Mouse (Mus musculus) MEL (cell line): ENCODE measurements around the gene Olfr267.

Experiments
- CTCF ChIP-seq, 3 experiments: IDR thresholded peaks in 2 of 3; conservative IDR thresholded peaks in 1 of 3; 2 replicates each; pipeline ENCODE4 v1.5.1; 2011 to 2012; ENCODE audit warnings: low read length in 3 of 3, low read depth in 2 of 3, mild to moderate bottlenecking in 2 of 3, improper control_type of control experiment in 1 of 3, inconsistent platforms in 1 of 3, mixed read lengths in 1 of 3, moderate library complexity in 1 of 3; ENCODE audit not compliant: control insufficient read depth in 1 of 3, insufficient read depth in 1 of 3, poor library complexity in 1 of 3, severe bottlenecking in 1 of 3
- EP300 ChIP-seq, 2 experiments: IDR thresholded peaks; 2 replicates each; pipeline ENCODE4 v1.6.1; 2011; ENCODE audit warnings: improper control_type of control experiment in 2 of 2, low read length in 2 of 2, low read depth in 1 of 2, mild to moderate bottlenecking in 1 of 2
- GATA1 ChIP-seq: IDR thresholded peaks from 2 replicates; pipeline ENCODE4 v1.6.1; 2011; ENCODE audit warnings: low read depth, low read length, improper control_type of control experiment
- MAX ChIP-seq: IDR thresholded peaks from 2 replicates; pipeline ENCODE4 v1.6.1; 2011; ENCODE audit warnings: low read length, improper control_type of control experiment
- POLR2A ChIP-seq, 2 experiments: IDR thresholded peaks; 2 replicates each; pipeline ENCODE4 v1.6.1; 2011 to 2012; ENCODE audit warnings: low read length in 2 of 2, mild to moderate bottlenecking in 2 of 2, control low read depth in 1 of 2, improper control_type of control experiment in 1 of 2, low read depth in 1 of 2, moderate library complexity in 1 of 2; ENCODE audit not compliant: control insufficient read depth in 1 of 2, insufficient read depth in 1 of 2, poor library complexity in 1 of 2
- POLR2AphosphoS2 ChIP-seq: IDR thresholded peaks from 2 replicates; pipeline ENCODE4 v1.6.1; 2011; ENCODE audit warnings: low read length, improper control_type of control experiment
- USF1 ChIP-seq: IDR thresholded peaks from 2 replicates; pipeline ENCODE4 v1.6.1; 2014; ENCODE audit warnings: low read depth, mild to moderate bottlenecking, inconsistent platforms, low read length, improper control_type of control experiment, moderate library complexity
- ZMIZ1 ChIP-seq: IDR thresholded peaks from 2 replicates; pipeline ENCODE4 v1.6.1; 2012; ENCODE audit warnings: low read depth, mild to moderate bottlenecking, inconsistent platforms, low read length, improper control_type of control experiment, moderate library complexity

- TF ChIP-seq USF1: no peak
- TF ChIP-seq CTCF (IDR thresholded peaks at IDR 0.05 in 2 of 3, conservative IDR thresholded peaks at IDR 0.05 in 1 of 3; ENCODE audit: control insufficient read depth in 1 of 3, insufficient read depth in 1 of 3, low read depth in 2 of 3, low read length in 3 of 3, poor library complexity in 1 of 3, severe bottlenecking in 1 of 3): no peak
- TF ChIP-seq POLR2A (IDR thresholded peaks at IDR 0.05; ENCODE audit: control insufficient read depth in 1 of 2, insufficient read depth in 1 of 2, low read depth in 1 of 2, low read length in 2 of 2, poor library complexity in 1 of 2): no peak
- TF ChIP-seq ZMIZ1: no peak
- no peak for TF ChIP-seq MAX
- no peak for TF ChIP-seq EP300 (IDR thresholded peaks at IDR 0.05; ENCODE audit: low read depth in 1 of 2, low read length in 2 of 2)
- no peak for TF ChIP-seq POLR2AphosphoS2
- TF ChIP-seq GATA1: no peak
These were observed 38.4 kb upstream of the Olfr267 start for GRCm38 (mm10) chr4:58825921-58826320.
